Mouse (Mus musculus) ES-Bruce4 (cell line): ENCODE measurements around the gene Acsl5.

Source experiments
- CTCF ChIP-seq: IDR thresholded peaks from one replicate; pipeline ENCODE4 v1.8.1; 2011; ENCODE audit warnings: low read depth, low read length
- EP300 ChIP-seq: IDR thresholded peaks from 2 replicates; pipeline ENCODE4 v1.6.1; 2011; ENCODE audit warnings: low read depth, low read length; ENCODE audit not compliant: insufficient read depth
- POLR2A ChIP-seq: IDR thresholded peaks from one replicate; pipeline ENCODE4 v1.8.1; 2011; ENCODE audit warnings: low read length; ENCODE audit not compliant: insufficient read depth

DNA sequence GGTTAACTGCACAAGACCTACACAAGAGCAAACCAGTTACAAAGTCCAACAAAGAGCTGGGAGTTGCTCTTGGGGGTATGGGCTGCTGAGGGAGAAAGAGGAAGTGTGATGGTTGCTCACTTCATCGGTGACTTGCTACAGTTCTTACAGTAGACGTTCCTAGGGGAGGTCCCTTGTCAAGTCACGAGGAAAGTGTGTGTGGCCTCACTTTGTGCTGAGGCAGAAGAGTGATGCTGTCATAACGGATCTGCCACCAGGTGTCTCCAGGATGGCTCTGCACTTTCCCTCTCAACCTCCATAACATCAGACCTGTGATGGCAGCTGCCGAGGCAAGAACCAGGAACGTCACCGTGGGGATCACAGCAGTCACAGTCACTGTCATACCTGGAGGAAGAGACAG lies 24.6 kb upstream of the Acsl5 start:
- TF ChIP-seq POLR2A (no peak), CTCF (no peak), EP300 (no peak)
